Mouse (Mus musculus): ENCODE results near the gene Tnp2. TPM values are rescaled to one million over a fixed set of nuclear protein-coding genes. Genes with fewer than 3 reads are reported as not detected.

Gene Tnp2
- total RNA-seq (2023), result not detected

GRCm38 (mm10) chr16:10788271-10788670, at the start of gene Tnp2:
Gene Tnp2 (minus strand): TSS chr16:10788660.

GRCm38 (mm10) chr16:10834911-10835587, 46.6 kb upstream of the Tnp2 start, which contains the start of gene Rmi2:
Gene Rmi2 (plus strand): TSS chr16:10835059.

DNA sequence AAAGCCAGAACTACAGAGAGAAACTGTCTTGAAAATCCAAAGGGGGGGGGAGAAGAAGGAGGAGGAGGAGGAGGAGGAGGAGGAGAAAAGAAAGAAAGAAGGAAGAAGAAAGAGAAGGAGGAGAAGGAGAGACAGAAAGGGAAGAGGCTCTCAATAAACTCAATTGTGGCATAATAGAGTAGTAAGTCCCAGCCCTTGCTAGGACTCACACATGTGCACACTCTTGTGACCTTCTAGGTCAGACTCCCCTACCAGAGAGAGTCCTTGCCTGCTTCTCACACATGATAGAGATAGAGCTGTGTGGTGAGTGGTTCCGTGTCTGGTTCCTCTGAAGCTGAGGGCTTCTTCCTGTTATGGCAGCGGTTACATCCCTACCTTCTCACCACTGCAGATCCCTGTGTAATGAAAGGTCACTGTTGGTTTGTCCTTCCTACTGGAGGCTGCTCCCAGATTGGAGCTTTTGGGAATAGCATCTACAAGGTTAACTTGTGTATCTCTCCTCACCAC, 24.5 kb upstream of the Tnp2 start, which contains the start of gene Gm11172:
TSS of gene Gm11172 (plus strand) at position 51 of the 507 bp plus-strand sequence.

DNA sequence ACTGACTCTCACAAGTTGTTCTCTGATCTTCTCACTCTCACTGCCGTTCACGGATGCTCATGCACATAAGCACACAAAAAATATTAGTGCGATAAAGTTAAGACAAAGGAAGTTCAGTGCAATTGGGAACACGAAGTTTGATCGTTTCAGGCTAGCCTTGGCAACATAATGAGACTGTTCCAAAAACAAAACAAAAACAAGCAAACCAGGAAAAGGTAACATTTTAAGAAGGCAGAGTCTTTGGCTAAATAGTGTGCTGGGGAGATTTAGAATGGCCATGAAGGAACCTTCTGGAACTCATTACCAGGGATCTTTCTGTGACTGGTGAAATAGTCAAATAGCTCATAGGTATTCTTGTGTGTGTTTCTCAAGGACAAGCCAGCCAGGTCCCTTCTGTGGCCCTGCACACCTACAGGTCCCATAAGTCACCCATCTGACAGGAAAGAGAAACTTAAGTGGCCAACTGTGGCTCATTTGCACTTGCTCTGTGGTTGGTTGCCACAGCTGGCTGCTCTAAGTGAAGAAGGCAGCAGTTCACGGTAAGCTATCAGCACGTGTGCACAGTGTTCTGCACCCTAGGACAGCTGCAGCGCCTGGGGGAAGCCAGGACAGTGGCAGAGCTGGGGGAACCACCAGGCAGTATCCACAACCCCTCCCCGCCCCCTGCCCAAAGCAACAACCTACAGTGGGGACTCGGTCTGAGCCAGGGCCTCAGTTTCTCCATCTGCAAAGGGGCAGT, 17.5 kb upstream of the Tnp2 start, which contains the start of gene Prm1:
TSS of gene Prm1 (minus strand) at position 51 of the 739 bp plus-strand sequence.

DNA sequence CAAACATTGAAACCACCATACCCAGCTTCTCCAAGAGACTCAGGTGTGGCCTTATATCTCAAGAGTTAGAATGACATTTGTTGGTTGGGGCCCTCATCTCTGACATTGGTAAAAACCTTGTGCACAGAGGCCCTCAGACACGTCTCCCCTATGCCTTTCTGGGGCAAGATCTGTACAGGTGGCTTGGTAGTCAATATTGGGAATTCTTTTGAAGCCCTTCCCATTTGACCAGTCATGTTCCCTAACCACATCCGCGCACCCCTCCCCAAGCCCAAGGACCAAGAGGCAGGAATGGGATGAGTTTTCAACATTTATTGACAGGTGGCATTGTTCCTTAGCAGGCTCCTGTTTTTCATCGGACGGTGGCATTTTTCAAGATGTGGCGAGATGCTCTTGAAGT, 7.6 kb upstream of the Tnp2 start, which contains the start of gene Prm2:
TSS of gene Prm2 (minus strand) at position 101 of the 400 bp plus-strand sequence.

GRCm38 (mm10) chr16:10790702-10791101, 2.2 kb upstream of the Tnp2 start, which contains the start of gene Prm3:
Gene Prm3 (minus strand): TSS chr16:10790914.

GRCm38 (mm10) chr16:10785371-10786231, 2.9 kb downstream of the Tnp2 start, which contains the start of gene Socs1:
Gene Socs1 (minus strand): TSS chr16:10785536.

Other genes starting within 250 kb of the Tnp2 start
- gene Dexi, start 245.6 kb downstream of the Tnp2 start, total RNA-seq (2023), result 16.1 TPM
- 35.9 TPM for gene Clec16a, start 243.3 kb downstream of the Tnp2 start, total RNA-seq (2023)
- 18.6 TPM for gene Socs1, start 3.1 kb downstream of the Tnp2 start, total RNA-seq (2023)
- not detected for gene Prm3, start 2.3 kb upstream of the Tnp2 start, total RNA-seq (2023)
- gene Prm2, start 7.5 kb upstream of the Tnp2 start, total RNA-seq (2023), result not detected
- gene Prm1, start 17.2 kb upstream of the Tnp2 start, total RNA-seq (2023), result not detected
- gene Gm11172, start 24.3 kb upstream of the Tnp2 start, total RNA-seq (2023), result not detected
- 3.5 TPM for gene Rmi2, start 46.4 kb upstream of the Tnp2 start, total RNA-seq (2023)

Data from CD4-positive naive resting alpha-beta T cell, adult 76 days (primary cell).